Mouse (Mus musculus): ENCODE measurements around the gene Paqr4.

The Paqr4 gene

DNA sequence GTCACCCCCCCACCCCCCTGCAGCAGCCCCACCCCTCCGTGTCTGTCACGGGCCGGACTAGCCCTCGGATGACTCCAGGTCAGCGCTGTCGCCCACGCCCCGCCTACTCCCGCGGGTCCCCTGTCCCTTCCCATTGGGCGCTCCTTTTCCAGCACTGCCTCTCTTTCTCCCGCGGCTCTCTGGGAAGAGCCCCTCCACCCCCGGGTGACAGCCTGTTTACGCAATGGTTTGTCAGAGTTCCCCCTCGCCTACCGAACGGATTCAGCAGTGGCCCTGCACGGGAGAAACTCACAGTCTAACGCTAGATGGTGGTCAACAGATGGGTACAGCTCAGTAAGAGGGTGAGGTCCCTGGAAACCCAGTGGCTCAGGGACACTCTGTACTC is 13.9 kb downstream of the Paqr4 start:
- DNase-seq (ENCODE audit: low spot score in 2 of 2), result peak; percentile 51 to 59

DNA sequence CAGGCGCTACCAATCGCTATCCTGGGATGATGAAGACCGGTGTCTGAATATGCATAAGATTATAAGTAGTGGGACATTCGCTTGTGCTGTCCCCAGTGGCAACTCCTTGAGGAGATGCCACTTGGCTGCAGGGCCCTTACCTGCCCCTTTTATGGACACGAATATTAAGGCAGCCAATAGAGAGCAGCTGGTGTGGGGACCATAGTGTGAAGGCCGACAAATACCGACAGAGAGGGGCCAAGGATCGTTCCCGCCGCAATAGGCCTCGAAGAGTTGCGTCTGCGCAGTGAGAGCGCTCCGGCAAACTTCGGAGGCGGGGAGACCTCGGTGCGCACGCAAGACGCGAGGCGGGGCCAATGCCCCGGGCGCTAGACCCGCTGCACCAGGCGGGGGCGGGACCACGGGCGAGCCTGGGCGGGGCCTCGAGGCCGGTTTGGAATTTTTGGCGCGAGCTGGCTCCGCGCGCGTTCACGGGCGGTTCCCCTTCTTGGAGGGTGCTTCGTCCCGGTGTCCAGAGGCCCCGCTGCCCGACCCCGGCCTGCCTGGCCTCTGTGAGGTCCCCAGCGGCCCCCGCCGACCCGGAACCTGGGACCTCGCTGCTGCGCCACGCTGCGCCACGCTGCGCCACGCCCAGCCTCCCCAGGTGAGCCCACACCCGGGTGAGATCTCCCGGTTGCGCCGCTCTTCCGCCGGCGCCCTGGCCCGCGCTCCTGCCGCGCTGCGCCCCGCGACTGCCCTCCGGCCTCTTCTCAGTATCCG is 14.5 kb downstream of the Paqr4 start, which contains the start of gene Pkmyt1:
Gene Pkmyt1 (plus strand): TSS at position 338 of the 759 bp plus-strand sequence.
- DNase-seq (ENCODE audit: low spot score in 2 of 2), result peak; percentile 90 to 95

DNA sequence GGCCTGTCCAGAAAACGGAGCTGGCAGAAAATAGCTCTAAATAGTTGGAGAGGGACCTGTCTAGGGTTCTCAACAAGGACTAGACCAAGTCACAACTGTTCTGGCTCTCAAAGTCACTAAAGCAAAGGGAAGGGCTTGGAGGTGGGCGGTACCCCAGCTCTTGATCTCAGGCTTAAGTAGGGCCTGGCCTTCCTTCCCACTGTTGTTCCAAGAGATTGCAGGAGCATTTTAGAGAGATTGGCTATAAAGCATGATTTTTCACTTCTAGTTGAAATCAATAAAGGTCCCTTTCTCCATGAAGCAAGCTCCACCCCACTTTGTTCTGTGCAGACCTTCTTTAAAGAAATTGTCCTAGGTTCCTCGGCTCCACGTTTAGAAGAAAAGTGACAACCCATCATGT is 15.2 kb downstream of the Paqr4 start:
- DNase-seq (ENCODE audit: low spot score in 2 of 2), result no peak

DNA sequence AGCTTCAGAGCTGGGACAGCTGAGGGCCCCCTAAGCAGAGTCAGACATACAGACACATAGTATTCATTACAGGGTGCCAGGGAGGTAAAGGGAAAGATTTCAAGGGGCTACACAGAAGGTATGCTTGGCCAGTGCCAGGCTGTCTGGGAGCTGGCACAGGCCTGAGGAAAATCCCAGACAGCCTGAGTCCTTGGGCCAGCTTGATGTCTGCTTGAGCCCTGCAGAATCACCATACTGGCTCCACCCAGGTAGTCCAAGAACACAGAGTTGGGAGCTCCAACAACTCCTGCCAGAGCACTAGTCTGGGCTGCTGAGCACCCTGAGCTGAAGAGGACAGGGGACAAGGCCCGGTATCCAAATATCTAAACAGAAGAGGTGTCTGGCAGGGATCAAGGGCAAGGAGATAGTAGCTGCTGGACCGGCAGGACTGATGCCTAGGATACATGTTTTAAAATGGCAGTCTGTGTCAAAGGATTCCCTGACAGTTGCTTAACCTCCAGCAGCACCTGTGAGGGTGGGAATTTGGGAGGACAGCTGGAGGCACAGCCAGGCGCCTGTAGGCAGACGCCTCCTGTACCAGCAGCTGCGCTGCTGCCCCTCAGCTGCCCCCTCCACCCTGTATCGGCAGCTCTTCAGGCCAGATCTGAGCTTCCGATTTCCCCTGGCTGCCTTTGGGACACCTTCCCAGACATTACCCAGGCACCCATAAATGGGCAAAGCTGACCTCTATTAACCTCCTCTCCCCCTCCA is 18.1 kb downstream of the Paqr4 start, which contains the start of gene 1520401A03Rik:
Gene 1520401A03Rik (minus strand): TSS at position 408 of the 750 bp plus-strand sequence.
- no peak for DNase-seq (ENCODE audit: low spot score in 2 of 2)

DNA sequence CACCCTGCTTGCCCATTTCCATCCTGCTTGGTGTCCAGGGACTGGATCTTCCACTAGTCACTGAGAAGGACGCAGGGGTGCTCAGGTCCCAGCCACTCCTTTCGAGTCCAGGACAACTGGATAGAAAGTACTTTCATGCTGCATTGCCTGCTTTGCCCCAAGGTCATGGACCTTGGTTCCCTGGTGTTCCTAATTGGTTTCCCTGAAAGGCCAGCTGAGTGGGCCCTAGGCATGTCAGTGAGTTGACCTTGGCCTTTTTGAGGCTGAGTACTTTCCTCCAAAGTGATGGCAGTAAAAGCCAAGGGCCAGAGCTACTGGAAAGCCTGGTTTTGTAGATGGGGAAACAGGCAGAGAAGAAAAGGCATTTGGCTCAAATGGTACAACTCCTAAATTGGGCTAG is 18.8 kb downstream of the Paqr4 start:
- DNase-seq (ENCODE audit: low spot score in 2 of 2), result no peak

DNA sequence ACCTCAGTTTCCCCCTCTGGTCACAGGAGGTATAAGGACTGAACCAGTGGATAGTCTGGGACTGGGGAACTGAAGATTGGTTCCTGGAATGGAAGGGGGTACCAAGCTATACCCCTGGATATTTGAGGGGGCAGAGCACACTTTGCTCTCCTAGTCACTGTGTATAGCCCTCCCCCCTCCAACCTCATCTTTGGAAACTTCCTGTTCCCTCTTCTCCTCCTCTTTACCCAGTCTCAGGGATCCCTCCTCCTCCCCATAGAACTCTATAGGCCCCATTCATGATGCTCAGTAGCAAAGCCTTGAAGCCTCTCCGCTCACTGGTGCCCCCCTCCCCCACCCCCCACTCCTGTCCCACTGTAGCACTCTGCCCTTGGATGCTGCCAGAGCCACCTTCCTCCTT is 21.2 kb downstream of the Paqr4 start:
- DNase-seq (ENCODE audit: low spot score in 2 of 2), result no peak

DNA sequence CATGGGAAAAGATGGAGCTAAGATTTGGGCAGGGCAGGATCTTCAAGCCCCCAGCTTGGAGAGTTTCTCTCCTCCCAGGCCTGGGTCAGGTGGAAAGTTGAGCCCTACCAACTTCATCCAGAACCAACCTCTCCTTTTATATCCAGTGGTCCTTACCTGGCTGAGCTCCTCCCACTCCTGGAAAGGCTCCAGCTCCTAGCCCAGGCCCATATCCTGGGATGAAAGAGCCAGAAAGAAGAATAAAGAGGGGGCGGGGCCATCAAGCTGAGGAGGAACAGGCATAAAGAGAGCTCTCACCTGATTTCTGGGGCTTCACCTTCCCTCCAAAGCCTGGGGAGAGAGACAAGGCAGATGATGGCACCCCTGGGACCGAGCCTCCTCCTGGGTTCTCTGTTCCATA is 23.7 kb downstream of the Paqr4 start:
- no peak for DNase-seq (ENCODE audit: low spot score in 2 of 2)

DNA sequence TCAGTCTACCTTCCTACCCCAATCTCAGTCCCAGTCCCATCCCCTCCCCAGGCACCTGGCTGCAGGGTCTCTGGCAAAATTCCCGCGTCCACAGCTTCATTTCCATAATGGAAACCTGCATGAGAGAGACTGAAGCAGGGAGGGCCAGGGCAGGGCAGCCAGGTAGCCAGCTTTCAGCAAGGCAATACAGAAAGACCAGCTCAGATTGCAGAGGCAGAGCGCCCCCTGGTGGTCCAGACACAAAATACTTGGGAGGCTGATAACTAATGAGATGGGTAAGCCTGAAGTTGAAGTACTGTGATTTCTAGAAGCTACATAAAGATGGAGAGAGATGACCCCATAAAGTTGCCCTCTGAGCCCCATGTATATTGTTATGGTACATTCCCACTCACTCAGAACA is 34.5 kb downstream of the Paqr4 start:
- DNase-seq (ENCODE audit: low spot score in 2 of 2), result peak; percentile 53 to 69

DNA sequence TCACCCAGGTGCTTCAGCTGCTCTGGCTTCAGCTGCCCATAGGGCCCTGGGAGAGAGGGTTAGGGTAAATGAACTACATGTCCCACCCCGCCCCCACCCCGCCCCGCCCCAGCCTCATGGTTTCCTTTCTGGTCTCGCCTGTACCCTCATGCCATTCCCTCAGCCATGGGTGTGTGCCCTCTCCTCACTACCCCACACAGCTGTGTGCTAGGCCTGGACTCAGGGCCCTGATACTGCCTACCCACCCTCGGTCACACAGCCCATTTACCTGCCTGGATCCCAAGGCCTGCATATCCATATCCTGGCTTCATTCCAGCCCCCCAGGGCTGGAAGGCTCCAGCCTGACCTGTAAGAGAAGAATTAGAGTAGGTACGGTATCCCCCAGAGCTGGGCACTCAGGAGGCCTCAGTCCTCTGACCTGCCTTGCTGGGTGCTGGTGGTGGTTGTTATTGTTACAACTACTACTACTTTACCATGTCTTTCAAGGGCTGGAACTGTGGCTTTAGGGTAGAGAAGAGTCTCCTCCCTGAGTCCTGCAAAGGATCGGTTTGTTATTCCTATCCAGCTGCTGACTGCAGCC is 35.1 kb downstream of the Paqr4 start:
- no peak for DNase-seq (ENCODE audit: low spot score in 2 of 2)

DNA sequence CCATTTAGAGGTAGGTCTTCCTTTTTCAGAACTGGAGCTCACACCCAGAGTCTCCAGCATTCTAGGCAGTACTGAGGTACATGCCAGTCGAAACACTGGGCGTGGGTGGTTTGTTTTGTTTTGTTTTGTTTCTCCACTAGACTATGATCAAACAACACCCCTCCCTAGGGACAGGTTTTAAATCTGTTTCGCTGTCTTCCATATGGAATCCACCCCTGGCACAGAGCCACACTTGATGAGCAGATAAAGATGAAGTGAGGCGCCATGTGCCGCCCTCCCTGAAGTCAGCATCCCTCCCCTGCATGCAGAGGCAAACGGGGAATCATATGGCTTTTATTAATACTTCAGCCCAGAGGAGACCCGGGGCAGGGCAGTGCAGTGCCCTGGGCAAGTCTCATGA is 35.9 kb downstream of the Paqr4 start:
- no peak for DNase-seq (ENCODE audit: low spot score in 2 of 2)

DNA sequence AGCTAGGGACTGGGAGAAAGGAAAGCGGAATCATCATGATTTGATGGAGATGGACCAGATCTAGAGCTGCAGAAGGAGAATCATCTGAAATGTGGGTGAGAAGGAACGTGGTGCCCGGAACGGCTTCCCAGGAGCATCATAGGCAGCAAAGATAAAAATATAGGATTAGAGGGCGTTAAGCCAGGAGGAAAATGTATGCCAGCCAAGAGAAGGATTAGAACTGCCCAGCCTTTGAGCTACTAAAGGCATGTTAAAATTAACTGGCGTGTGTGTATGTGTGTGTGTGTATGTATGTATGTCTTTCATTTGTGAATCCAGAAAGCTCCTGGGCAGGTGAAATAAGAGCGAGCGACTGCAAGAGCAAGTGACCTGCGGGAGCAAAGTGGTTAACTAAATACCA is 37.4 kb downstream of the Paqr4 start:
- no peak for DNase-seq (ENCODE audit: low spot score in 2 of 2)

DNA sequence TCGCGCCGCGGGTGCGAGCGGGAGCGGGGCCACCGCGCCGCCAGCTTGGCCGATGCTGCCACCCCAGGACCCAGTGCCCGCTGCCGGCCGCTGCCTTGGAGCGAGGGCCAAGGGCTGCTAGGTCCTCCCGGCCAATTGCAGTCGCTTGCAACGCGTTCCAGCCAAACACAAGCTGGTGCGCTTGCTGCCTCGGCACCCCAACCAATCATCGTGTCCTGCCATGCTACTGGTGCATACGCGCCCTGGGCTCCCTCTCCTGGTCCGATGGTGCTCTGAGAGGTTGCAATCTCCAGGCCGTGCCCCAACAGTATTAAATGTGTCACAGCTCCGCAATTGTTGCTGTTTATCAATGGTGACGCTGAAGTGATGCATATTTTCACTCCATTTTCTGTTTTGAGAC is 40.6 kb downstream of the Paqr4 start:
- peak; percentile 71 to 83 for DNase-seq (ENCODE audit: low spot score in 2 of 2)

DNA sequence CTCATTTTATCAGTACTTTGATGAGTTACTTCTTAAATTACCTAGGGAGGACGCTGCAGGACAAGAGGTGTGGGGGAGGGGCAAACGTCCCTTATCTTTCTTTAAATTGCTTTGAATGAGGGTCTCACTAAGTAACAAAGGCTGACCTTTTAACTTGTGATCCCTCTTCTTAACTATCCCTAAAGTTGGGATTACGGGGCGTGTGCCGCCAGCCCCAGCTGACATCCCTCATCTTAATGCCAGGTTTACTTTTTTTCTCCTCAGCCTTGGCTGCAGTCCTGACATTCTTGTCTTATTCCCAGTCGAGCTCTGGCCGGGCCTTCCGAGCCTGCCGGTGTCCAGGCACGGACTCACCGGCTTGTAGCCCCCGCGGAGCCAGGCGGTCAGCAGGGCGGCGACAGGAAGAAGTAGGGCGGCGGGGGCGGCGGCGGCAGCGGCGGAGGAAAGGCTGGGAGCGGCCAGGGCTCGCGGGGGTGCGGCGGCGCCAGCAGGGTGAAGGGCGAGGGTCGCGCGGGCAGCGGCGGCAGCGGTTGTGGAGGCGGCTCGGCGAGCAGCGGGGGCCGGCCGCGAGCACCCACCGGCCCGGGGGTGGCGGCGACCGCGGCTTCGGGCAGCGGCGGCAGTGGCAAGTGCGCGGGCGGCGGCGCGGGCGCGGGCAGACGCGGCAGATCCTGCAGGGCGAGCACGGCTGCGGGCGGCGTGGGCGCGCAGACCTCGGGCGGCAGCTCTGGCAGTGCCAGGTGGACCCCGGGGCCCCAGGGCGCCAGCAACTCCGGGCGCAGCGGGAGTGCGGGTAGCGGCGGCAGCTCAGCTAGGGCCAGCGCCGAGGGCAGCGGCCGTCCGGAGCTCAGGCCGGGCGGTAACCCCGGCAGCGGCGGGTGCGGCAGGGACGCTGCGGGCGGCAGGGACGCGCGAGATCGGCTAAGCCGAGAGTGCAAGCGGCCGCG is 41.3 kb downstream of the Paqr4 start:
- DNase-seq (ENCODE audit: low spot score in 2 of 2), result peak in 1 of 2 experiments; percentile 36

DNA sequence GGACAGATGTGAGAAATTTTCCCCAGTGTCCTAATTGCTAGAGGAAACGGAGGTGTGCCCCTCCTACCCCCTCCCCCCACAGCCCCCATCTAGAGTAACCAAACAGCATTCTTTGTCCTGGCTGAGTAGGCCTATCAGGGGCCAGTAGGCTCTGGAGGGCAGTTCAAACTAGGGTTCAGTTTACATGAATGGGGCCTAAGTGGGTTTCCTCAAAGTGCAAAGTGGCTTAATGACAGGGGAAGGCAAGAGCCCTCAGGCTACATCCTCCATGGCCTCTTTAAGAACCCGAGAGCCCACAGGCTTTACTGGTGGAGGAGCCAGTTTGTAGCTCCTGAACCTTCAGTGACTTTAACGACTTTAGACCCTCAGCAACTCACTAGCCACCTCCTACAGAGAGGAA is 44.9 kb downstream of the Paqr4 start:
- DNase-seq (ENCODE audit: low spot score in 2 of 2), result no peak

DNA sequence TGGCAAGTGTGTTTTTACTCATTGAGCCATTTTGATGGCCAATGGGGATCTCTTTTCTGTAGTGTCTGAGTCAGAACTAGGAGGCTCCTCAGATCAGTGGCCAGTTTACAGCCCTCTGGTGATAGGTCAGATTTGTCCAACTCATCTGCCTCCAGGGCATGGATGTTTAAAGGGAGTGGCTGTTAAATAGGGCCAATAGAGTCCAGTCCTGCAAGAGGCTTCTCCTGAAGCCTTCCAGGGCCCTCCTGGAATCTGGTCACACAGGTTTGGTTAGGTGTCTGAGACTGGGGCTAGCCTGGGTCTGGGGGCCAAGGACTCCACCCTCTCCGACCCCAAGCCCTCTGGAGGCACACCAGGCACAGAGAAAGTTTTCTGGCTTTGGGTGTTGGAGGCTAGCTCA is 46.2 kb downstream of the Paqr4 start:
- no peak for DNase-seq (ENCODE audit: low spot score in 2 of 2)

All from urinary bladder, adult 18-20 months (tissue).